Mouse (Mus musculus): ENCODE measurements around the gene Get4.
A peak's percentile ranks its signal among the peaks of the same experiment; 100 is the strongest.

Gene Get4

DNA sequence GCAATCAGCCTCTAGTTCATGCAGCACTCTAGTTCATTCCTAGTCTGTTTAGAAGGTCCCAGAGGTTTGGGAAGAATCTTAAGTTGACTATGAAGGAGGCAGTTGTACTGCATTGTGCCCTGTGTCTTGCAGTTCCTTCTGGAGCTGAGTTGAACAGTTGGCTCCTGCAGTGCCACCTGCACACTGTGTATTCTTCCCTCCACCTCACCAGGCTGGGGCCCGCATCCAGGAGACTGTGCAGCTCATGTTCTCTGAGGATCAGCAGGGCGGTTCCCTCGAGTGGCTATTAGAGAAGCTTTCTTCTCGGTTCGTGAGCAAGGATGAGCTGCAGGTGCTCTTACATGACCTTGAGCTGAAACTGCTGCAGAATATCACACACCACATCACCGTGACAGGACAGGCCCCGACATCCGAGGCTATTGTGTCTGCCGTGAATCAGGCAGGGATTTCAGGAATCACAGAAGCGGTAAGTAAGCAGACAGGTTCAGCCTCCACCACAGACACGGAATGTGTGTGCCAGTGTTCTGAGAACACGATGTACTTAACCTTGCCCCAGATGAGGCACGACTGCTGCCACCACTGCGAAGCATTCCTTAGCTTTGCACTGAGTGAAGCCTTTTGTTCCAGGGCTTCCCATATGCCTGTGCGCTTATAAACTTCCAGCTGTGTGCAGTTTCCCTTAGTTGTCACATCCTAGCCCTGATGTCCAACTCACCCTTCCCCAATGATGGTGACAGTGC is 10.9 kb upstream of the Get4 start:
- ATAC-seq (ENCODE audit: low TSS enrichment), result peak; percentile 62; the same call in 1 of the 2 replicates

DNA sequence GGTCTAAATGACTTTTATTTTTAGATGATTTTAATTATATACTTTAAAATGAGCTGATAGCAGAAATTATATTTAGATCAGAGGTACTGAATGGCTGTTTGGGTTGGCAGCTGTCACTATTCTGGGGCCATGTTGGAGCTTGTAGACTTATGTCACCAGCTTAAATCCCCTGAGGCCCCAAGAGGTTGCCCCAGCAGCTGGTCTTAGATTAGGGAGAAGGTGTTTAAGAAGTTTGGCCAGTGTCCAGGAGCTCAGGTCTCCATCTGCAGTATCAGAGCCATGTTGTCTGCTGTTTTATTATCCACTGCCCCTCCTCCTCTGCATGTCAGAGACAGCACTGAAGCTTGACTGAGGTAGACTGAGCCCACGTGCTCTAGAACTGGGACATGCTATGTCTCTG is 8.7 kb upstream of the Get4 start:
- ATAC-seq (ENCODE audit: low TSS enrichment), result no peak

DNA sequence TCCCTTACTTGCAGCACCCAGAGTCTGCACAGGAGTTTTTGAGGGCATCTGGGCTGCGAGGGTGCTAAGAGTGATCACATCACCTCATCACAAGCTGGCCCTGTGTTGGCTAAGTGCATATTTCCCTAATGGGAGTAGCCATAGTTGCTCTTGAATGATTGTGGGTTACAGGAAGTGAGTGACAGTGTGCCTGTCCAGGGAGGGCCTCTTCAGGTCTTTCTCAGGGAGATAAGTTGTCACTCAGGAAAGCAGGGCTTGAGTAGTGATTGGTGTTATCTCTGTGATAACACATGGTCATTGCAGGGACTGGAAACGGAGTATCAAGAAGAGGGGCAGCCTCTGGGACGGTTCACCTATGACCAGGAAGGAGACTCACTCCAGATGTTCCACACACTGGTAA is 4.4 kb upstream of the Get4 start:
- no peak for ATAC-seq (ENCODE audit: low TSS enrichment)

DNA sequence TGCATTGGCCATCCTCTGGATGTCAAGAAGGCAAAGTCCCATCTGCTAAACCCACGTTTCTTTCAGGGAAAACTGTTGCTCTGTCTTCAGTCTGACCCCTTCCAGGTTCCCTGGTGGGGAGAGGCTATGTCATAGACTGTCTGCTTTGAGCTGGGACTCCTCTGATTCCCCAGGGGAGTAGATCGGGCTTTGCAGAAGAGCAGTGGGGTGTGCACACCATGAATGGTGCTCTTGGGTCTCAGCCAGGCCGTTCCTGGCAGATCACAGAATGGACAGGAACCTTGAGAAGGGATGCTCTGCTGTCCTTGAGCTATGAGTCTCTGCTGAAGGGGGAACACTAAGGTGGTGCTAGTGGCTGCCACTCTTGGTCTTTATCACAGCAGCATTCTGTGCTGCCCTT is 3.3 kb upstream of the Get4 start:
- no peak for ATAC-seq (ENCODE audit: low TSS enrichment)

DNA sequence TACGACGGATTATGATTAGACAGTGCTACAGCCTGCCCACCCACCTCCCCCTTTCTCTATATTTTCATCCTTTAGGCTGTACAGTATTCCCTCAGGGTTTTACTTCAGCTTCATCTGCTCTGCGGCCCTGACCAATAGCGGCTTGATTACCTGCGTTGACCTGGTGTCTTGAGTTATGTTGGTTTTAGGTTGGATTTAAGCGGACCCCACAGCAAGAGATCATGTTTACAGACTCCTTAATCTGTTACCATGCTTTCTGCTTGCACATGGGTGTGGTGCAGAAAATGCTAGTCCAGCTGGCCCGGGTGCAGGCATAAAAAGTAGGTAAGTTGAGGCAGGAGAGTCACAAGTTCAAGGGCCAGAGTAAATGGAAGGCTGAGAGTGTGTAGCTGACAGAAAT is 845 bp upstream of the Get4 start:
- ATAC-seq (ENCODE audit: low TSS enrichment), result no peak

DNA sequence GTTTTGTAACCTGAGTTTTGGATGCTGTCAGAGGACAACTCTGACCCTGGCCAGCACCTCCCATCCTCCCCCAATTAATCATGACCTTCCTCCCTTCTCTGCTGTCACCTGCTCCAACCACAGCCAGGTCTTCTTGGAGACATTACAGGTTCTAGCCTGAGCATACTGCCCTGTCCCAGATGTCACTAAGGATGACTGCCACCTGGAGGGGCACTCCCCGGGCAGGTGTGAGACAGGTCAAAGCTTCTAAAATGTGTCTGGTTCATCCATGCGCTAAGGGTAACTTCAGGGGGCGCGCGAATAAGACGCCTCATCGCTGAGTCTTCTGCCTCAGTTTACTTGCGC is 416 bp upstream of the Get4 start:
- ATAC-seq (ENCODE audit: low TSS enrichment), result peak; percentile 3; the same call in 1 of the 2 replicates

DNA sequence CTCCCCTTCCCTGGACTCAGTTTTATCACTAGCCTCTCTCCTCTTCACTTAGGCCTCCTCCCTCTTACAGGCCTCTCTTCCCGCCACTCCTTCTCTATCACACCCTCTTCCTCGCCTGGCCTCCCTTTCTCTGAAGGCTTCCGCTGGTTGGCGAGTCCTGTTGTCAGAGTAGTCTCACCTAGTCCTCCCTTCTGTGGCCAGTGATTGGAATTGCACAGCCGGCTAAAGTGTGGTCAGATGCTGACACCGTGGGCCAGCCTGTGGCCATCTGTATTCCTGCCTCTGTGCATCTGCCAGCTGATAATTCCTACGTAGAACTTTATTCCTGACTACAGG is 754 bp downstream of the Get4 start:
- ATAC-seq (ENCODE audit: low TSS enrichment), result peak; percentile 7; the same call in 1 of the 2 replicates

DNA sequence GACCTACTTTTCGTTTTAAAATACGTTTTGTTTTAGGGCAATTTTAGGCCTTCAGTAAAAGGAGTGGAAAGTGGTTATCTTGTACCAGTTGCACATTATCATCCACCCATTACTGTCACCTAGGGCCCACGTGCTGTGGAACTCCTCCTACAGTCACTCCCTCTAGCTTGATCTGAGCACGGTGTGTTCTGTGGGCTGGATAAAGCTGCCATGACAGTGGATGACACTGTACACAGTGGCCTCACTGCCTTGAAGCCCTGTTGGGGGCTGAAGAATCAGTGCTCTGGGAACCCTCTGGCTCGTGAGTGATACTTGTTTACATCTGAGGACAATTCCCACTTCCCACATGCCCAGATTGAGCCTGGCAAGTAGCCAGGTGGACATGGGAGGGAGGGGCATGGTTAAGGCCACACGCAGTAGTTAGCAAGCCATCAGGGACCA is 1.2 kb downstream of the Get4 start:
- no peak for ATAC-seq (ENCODE audit: low TSS enrichment)

DNA sequence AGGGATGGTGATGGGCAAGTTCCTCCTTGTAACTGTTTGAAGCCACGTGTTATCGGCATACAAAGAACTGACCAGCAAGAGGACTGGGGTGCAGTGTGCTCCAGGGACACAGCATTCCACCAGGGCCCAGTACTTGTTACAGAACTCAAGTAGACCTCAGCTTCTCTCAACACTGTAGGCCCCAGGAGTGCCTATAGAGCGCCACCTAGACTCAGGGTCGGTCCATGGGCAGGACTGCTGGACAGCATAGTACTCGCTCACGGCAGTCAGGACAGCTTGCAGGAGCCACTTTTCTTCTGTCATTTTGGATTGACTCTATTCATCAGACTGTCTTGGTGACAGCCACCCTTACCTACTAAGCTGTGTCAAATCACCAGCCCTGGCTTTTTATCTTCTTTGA is 2.8 kb downstream of the Get4 start:
- no peak for ATAC-seq (ENCODE audit: low TSS enrichment)

DNA sequence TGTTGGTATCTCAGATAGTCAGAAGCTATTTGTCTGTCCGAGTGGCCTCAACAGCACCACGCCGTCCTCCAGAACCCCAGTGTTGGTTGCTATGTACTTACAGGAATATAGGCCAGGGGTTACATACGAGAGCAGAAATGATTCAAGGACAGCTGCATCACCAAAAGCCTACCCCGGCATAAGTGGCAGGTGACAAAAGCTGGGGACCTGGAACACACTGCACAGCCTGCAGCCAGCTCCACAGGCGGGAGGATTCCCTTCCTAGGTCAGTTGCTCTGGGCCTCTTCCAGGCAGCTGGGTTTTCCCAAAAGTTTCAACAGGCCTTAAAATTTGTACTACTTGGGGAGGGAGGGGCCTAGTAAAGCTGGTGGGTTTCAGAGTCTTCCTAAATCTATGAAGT is 3.7 kb downstream of the Get4 start:
- ATAC-seq (ENCODE audit: low TSS enrichment), result no peak

DNA sequence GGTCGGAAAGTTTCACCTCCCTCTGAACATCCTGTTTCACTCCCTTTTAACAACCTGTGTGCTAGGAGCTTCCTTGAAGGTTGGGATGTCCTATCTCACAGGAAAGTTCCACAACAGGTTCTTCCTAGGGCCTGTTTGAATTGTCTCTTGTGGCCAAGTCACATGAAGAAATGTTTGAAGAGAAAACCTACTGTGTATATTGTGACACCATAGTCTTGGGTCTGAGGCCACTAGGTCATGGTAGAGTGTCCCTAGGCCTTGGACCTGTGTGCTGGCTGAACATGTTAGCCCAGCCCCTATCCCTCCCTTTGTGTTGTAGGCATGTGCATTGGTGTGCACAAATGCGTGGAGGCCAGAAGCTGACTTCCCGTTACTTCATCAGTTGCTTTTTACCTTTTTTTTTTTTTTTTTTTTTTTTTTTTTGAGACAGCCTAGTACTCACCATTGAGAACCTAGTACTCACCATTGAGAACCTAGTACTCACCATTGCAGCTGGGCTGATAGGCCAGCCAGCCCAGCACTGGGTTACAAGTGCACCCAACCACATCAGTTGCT is 4.2 kb downstream of the Get4 start:
- ATAC-seq (ENCODE audit: low TSS enrichment), result no peak

DNA sequence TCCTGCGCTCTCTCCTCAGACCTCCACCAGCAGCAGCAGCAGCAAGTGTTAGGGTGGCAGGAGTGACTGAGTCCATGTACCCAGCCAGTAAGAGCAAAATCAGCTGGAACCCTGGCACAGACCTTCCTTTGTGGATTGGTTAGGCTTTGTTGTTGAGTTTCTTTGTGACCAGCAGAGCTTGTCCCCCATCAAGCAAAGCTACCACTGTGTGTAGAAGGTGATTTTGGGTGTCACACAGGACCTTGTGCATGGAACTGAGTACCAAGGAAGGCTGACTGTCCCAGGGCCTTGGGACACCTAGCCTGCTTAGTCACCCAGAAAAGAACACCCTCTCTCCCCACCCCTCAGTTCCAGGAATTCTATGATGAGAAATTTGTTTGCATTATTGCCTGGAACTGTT is 5.1 kb downstream of the Get4 start:
- ATAC-seq (ENCODE audit: low TSS enrichment), result no peak

DNA sequence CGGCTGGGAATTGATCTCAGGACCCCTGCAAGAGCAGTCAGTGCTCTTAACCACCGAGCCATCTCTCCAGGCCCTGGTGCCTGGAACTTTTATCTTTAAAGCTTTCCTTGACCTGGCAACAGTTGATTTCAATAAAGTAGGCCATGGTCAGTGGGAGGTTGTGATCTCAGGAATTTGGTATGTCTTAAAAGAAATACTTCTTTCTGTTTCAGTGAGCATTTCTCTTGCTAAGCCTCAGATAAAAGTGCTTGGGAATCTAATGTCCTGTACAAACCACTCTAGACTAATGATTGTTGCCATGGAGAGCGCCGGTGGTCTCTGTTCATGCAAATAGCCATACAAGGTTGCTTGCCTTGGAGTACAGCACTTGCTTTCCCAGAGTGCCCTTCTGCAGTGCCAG is 5.7 kb downstream of the Get4 start:
- ATAC-seq (ENCODE audit: low TSS enrichment), result no peak

DNA sequence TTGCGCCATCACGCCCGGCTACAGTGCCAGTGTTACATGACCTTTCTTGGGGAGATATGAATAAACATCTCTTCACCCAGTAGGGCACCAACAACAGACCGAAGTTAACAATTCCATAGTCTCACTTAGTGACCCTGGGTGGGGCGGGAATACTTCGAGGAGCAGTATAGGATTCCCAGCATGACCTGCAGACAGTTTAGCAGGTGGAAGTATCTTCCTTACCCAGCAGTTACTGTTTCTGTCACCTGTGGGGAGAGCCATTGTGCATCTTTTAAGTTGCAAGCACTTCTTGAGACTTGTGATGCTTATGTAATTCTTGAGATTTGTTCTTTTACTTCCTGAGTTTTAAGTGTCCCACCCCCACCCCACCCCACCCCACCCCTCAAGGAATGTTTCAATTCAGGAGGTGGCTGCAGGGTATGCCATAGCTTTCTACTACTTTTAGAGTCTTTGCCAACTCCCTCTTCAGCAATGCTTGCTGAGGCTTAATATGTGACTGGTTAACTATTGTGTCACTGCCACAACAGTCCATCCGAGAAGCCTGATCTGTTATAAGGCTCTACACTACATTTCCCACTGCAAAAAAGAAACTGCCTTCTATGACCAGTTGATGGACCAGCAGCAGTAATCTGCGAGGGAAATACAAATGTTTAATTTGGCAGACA is 6.4 kb downstream of the Get4 start:
- no peak for ATAC-seq (ENCODE audit: low TSS enrichment)

DNA sequence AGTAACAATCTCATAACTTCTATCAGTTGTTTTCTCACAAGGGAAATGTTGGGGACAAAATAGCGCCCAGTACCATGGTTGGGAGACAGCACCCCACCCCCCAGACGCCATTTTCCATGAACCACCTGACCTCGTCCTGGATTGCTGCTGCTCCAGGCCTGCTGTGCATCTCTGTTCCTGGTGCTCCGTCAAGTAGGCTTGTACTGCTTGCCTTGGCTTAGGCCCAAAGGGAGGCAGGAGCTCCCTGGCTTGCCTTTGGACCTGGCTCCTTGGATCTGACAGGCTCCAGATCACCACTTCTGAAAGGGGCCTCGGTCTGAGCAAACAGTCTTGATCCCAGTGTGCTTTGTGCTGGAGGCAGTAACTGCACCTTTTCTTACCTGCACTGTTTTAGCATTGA is 7.7 kb downstream of the Get4 start:
- no peak for ATAC-seq (ENCODE audit: low TSS enrichment)

DNA sequence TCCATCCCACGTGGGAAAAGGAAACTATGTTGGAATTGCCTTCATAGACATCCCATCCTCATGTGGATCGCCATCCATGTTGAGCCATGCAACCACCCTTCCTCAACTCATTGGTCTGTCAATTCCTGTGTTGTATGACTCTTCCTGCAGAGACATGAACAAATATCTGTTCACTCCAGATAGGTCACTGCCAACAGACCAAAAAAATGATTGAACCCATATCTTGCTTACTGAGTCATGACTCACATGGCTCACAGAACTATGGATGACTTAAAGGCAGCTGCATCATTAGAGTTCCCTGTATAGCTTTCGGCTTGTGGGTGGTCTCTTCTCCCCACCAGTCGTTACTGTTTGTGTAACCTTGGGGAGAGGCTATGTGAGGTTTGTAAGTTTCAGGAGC is 9.3 kb downstream of the Get4 start:
- ATAC-seq (ENCODE audit: low TSS enrichment), result no peak

DNA sequence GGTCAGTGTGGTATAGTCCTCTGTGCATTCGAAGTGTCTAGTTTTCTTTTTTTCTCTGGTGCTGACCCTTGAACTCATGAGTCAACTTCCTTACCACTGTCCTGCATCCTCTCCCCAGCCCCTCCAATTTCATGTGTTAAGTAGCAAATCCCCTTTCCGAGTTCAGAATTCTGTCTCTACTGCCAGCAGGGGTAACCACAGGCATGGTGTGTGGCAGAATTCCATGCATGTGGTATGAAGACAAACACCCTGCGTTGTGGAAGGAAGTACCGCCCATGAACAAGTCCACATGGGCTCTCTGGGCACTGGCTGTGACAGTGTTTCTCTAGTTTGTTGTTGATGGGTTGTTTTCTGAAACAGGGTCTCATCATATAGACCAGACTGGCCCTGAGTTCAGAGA is 15.5 kb downstream of the Get4 start:
- no peak for ATAC-seq (ENCODE audit: low TSS enrichment)

DNA sequence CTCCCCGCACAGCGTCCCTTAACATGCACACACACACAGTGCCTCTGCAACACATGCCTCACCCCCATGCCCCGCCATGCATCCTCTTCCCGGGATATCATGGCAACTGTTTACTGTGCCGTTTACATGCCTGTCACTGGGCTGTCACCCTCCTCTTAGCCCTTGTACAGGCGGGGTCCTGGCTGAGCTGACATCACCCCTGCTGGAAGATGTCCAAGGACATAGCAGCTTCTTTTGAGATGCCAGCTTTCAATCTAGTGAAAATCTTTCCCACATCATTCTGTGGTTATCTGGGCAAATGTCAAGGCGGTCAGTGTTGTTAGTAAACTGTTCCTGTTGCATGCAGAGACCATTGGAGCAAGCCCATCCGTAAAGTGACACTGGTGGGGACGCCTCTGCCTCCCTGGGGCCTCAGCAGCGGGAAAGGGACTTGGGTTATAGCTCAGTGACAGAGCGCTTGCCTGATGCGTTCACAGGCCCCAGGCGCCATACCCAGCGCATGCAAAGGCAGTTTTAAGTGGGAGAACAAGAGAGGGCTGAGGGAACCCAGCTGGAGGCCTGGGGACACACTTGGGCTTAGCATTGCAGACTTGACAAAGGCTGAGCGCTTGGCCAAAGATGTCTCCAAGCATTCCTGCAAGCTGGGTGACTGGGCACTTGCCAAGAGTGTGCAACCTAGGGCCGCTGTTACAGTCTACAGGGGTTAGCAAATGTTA is 18.8 kb downstream of the Get4 start:
- no peak for ATAC-seq (ENCODE audit: low TSS enrichment)

DNA sequence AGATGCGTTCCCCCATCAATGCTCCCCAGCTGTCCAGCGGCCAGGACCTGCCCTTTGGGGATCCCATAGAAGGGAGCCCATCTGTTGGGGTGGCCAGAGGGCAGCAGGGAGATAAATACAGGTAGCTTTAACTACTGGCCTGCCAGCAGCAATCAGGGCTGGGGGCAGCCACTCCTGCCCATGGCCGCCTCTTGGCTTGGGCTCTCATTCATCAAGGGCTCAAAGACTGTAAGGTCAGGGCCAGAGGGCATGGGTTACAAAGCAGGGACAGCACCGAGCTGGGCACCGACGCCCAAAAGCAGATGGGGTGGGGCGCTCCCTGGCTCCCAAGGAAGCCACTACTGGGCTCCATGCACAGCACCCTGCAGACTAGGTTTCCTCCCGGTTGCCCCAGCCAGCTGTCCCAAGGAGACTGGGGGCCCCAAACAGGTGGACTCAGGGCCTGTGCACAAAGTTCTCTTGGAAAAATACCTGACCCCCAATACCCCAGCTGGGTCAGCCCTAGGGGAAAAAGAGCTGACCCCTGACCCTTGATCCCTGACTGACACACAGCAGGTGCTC is 19.9 kb downstream of the Get4 start:
- no peak for ATAC-seq (ENCODE audit: low TSS enrichment)

DNA sequence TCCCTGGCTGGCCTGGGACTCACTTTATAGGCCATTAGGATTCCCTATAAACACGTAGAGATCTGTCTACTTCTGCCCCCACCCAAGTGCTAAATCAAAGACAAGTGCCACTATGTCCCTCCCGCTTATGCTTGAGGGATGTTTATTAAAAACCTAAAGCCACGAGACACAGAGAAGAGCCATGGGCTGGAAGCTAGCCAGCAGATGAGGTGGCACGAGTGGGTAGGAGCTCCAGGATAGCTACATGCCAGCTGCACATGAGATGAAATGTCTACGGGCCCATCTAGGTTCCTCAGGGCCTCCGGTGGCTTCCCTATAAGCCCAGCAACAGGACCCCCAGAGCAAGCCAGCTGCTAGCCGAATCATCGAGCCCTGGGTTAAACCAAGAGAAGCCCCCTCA is 25.2 kb downstream of the Get4 start:
- ATAC-seq (ENCODE audit: low TSS enrichment), result peak; percentile 46; the same call in 1 of the 2 replicates

DNA sequence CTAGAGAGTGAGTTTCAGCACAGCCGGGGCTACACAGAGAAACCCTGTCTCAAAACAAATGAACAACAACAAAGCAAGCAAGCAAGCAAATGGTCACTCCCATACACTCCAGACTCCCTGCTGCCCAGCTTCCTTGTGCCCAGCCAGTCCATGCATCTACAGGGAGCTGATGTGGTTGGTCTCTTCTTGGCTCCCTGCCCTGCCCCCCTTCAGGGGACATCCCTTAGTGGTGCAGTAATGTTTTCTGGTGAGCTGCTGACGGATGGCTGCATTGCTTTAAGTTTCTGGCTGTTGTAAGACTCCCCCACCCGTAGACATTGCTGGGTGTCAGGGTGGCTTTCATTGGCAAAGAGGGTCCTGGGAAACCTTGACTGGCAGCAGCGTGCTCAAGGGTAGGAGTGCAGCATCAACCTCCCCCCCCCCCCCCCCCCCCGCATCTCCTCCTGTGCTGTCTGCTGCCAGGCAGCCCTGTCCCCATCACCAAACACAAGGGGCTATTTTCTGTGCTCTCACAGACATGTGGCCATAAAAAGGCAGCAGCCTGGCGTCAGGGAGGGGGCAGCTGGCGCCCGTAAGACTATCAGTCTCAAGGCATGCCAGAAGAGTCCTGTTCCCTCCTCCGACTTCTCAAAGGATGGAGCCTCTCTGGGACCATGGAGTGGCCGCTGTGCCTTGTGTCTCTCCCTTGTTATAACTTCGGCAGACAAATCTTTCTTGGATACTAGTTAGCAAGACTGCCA is 29.4 kb downstream of the Get4 start:
- ATAC-seq (ENCODE audit: low TSS enrichment), result no peak

DNA sequence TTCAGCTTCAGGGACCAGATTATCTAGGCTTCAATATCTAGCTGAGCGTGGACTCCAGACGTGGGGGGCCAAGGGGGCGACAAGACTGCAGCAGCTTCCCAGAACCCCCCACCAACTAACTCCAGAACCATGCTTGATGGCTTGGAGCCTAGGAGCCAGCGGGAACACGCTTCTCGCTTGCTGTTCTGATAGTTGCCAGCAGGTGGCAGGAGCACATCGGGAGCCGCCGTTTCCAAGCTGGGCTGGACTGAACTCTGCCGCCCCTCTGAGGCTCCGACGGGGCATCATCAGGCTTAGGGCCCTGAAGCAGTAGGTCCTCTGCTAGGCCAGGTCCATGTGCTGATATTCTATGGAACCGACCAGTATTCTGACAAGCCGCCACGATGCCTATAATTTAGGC is 30.1 kb downstream of the Get4 start:
- peak; percentile 45; the same call in 1 of the 2 replicates for ATAC-seq (ENCODE audit: low TSS enrichment)

Measured in frontal cortex, adult (tissue).